Mouse (Mus musculus): ENCODE measurements at regions not wholly inside any gene's neighbourhood (a gene's known extent, or its start where the extent isn't known, plus 50 kb on each side); places are given as distances from the start of the nearest gene placed in this dataset.
A peak's percentile ranks its signal among the peaks of the same experiment; 100 is the strongest.

DNA sequence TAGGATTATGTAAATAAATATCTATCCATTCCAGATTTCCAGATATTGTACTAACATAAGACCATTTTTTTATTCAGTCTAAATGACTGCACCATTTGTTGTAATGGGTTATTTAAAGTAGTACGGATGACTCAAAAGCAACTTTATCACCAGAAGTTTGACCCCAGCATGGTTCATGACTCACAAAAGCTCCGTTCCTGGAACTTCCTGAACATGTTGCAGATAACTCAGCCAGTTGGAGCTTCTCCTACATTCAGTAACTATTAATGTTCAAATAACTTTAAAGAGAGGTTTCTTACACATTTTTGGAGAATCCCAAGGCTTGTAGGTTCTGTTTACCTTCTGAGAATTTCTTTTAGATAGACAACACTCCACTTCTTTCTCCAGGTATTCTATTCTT, 219.8 kb downstream of the Gm11232 start:
- Histone ChIP-seq H3K9me3 (ENCODE audit: control insufficient read depth, low read length) (no peaks in the 10 kb centered on the region), H3K27me3 (replicated peaks; ENCODE audit: control insufficient read depth, insufficient read depth, low read length) (no peaks in the 10 kb centered on the region), H3K4me3 (ENCODE audit: low read depth, low read length) (no peak overlapping the region), H3K4me1 (replicated peaks; ENCODE audit: control insufficient read depth, insufficient read depth, low read length) (no peaks in the 10 kb centered on the region), H3K9ac (ENCODE audit: low read depth, low read length) (no peak overlapping the region), H3K27ac (ENCODE audit: low read depth, low read length) (no peak overlapping the region), H3K36me3 (ENCODE audit: control insufficient read depth, insufficient read depth, low read length) (no peaks in the 10 kb centered on the region), H3K4me2 (no peak overlapping the region)
- ATAC-seq (replicated peaks; ENCODE audit: low FRiP score) (no peak), DNase-seq (ENCODE audit: low spot score) (no peak)
- 64% methylated on average over 2 of the region's 2 CpGs for WGBS

DNA sequence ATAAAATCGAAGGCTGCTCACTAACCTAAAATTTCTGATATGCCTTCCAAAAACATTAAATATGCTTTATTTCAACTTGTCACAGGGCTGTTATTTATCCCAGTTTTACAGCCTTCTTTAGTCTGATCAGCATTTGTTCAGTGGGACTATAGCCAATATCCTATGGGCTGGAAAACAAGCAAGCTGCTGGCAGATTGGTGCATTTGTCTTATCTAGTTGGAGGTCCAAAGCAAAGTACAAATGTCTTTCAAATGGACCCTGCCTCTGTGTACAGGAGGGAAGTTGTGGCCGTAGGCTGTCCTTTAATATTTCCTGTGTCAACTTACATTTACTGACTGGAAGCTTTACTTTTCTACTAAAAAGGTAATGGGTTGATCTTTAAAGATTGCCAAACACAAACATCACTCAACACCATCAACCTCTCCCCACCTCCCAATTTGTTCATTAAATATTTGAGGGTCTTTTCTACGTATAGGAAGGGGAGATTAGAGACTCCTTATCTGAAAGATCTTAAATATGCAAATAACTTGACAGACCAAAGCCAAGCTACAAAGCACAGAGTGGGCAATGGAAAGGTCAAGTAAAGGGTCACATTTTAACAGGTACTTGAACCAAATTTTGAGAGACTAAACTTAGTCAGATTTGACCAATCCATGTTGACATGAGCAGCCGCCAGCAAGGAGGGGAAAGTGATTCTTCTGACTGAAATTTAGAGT, 233.4 kb downstream of the Gm11232 start:
- DNase-seq (ENCODE audit: low spot score) (no peak), ATAC-seq (replicated peaks; ENCODE audit: low FRiP score) (peak; percentile 68)
- WGBS = 57% methylated on average over 4 of the region's 4 CpGs
- H3K9ac ChIP-seq (ENCODE audit: low read depth, low read length) = no peak overlapping the region
- no peaks in the 10 kb centered on the region for H3K27me3 ChIP-seq (replicated peaks; ENCODE audit: control insufficient read depth, insufficient read depth, low read length)
- H3K4me3 ChIP-seq (ENCODE audit: low read depth, low read length) = no peak overlapping the region
- H3K36me3 ChIP-seq (ENCODE audit: control insufficient read depth, insufficient read depth, low read length) = no peaks in the 10 kb centered on the region
- H3K27ac ChIP-seq (ENCODE audit: low read depth, low read length) = no peak overlapping the region
- no peaks in the 10 kb centered on the region for H3K9me3 ChIP-seq (ENCODE audit: control insufficient read depth, low read length)
- no peaks in the 10 kb centered on the region; the same call in 1 of the 2 replicates for H3K4me1 ChIP-seq (replicated peaks; ENCODE audit: control insufficient read depth, insufficient read depth, low read length)
- H3K4me2 ChIP-seq = no peak overlapping the region

DNA sequence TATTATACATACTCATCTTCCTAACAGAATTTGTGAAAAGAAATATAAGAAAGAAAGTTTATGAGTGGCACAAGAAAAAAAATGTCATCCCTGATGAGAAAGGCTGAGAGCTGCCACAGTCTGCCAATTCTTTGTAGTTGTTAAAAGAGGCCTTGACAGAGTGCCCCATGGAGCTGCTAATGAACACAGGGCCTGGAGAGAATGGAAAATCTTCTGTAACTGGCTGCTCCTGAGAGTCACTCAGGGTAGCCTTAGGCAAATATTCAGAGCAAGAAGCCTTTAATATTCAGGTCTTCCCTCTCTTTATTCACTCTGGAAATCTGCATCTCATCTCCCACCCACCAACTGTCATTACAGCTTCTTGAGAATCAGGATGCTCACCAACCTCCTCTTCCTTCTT, 237.0 kb downstream of the Gm11232 start:
- no peaks in the 10 kb centered on the region for H3K36me3 ChIP-seq (ENCODE audit: control insufficient read depth, insufficient read depth, low read length)
- ATAC-seq (replicated peaks; ENCODE audit: low FRiP score) (no peak), DNase-seq (ENCODE audit: low spot score) (no peak)
- no peaks in the 10 kb centered on the region for H3K9me3 ChIP-seq (ENCODE audit: control insufficient read depth, low read length)
- no peak overlapping the region for H3K27ac ChIP-seq (ENCODE audit: low read depth, low read length)
- no peak overlapping the region for H3K9ac ChIP-seq (ENCODE audit: low read depth, low read length)
- no peaks in the 10 kb centered on the region; the same call in 1 of the 2 replicates for H3K4me1 ChIP-seq (replicated peaks; ENCODE audit: control insufficient read depth, insufficient read depth, low read length)
- H3K4me2 ChIP-seq = no peak overlapping the region
- H3K4me3 ChIP-seq (ENCODE audit: low read depth, low read length) = no peak overlapping the region
- no peaks in the 10 kb centered on the region for H3K27me3 ChIP-seq (replicated peaks; ENCODE audit: control insufficient read depth, insufficient read depth, low read length)

DNA sequence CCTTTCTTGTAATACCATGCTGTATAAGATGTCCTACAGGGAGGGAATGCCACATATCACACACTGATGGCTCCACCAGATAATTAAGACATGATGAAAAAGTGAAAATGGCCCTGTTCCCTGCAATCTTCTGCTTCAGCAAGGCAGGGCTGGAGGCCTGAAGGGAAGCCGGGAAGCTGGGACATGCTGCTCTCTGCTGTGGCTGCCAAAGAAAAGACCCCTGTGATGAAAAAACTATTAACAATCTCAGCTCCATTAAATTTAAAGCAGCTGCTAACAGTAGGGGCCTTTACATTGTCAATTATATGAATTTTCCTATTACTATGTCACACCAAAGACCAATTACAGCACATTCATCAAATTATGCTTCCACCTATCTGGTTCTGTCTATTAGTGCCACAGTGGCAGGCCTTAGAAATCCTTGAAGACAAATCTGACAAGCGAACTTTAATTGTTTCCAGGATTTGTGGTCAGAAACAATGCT, 239.8 kb downstream of the Gm11232 start:
- no peak for DNase-seq (ENCODE audit: low spot score)
- Histone ChIP-seq H3K27ac (ENCODE audit: low read depth, low read length) (no peak overlapping the region), H3K4me1 (replicated peaks; ENCODE audit: control insufficient read depth, insufficient read depth, low read length) (no peaks in the 10 kb centered on the region), H3K9ac (ENCODE audit: low read depth, low read length) (no peak overlapping the region), H3K9me3 (ENCODE audit: control insufficient read depth, low read length) (no peaks in the 10 kb centered on the region), H3K27me3 (replicated peaks; ENCODE audit: control insufficient read depth, insufficient read depth, low read length) (no peaks in the 10 kb centered on the region), H3K4me3 (ENCODE audit: low read depth, low read length) (no peak overlapping the region), H3K36me3 (ENCODE audit: control insufficient read depth, insufficient read depth, low read length) (no peaks in the 10 kb centered on the region), H3K4me2 (no peak overlapping the region)
- no peak for ATAC-seq (replicated peaks; ENCODE audit: low FRiP score)
- 76% methylated on average over 2 of the region's 2 CpGs for WGBS

DNA sequence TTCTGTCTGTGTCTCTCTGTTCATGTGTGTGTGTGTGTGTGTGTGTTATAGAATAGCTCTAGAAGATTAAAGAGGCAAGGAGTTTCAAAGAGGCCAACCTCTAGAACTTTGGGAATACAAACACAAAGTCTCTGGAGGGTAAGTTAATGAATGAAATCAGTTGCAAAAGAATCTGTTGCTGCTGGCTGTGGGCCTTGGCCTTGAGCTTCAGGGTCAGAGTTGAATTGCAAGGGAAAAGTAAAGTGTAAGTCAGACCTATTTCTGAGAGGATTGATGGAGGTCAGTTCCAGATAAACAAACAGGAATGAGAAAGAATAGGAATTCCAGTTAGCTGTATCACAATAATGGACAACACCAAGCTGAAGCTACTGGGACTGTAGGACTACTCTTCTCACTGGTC, 250.9 kb downstream of the Gm11232 start:
- ATAC-seq (replicated peaks; ENCODE audit: low FRiP score) = no peak
- Histone ChIP-seq H3K9me3 (ENCODE audit: control insufficient read depth, low read length) (no peaks in the 10 kb centered on the region), H3K4me3 (ENCODE audit: low read depth, low read length) (no peak overlapping the region), H3K27me3 (replicated peaks; ENCODE audit: control insufficient read depth, insufficient read depth, low read length) (no peaks in the 10 kb centered on the region), H3K9ac (ENCODE audit: low read depth, low read length) (no peak overlapping the region), H3K36me3 (ENCODE audit: control insufficient read depth, insufficient read depth, low read length) (no peaks in the 10 kb centered on the region), H3K4me1 (replicated peaks; ENCODE audit: control insufficient read depth, insufficient read depth, low read length) (no peaks in the 10 kb centered on the region), H3K4me2 (no peak overlapping the region), H3K27ac (ENCODE audit: low read depth, low read length) (no peak overlapping the region)
- DNase-seq (ENCODE audit: low spot score) = no peak

DNA sequence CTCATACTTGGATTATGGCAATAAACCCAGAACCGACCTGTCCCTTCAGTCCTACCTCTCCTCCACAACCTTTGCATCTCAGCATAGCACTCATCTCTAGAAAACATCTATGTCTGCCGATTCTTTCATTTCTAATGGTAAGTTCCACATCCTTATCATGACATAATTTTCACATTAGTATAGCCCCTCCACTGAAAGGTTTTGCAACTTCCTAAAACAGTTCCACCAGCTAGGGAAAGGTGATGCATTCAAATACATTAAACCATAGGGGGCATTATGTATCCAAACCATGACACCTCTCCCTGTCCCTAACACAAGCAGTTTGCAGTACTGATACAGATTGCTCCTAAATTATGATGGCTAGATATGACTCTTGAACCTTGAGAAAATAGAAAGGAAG, 268.0 kb downstream of the Gm11232 start:
- H3K4me3 ChIP-seq (ENCODE audit: low read depth, low read length) = no peak overlapping the region
- no peak overlapping the region for H3K4me2 ChIP-seq
- no peak for DNase-seq (ENCODE audit: low spot score)
- no peaks in the 10 kb centered on the region for H3K9me3 ChIP-seq (ENCODE audit: control insufficient read depth, low read length)
- 75% methylated on average over 2 of the region's 2 CpGs for WGBS
- no peak overlapping the region for H3K9ac ChIP-seq (ENCODE audit: low read depth, low read length)
- no peaks in the 10 kb centered on the region for H3K4me1 ChIP-seq (replicated peaks; ENCODE audit: control insufficient read depth, insufficient read depth, low read length)
- H3K27ac ChIP-seq (ENCODE audit: low read depth, low read length) = no peak overlapping the region
- no peaks in the 10 kb centered on the region for H3K27me3 ChIP-seq (replicated peaks; ENCODE audit: control insufficient read depth, insufficient read depth, low read length)
- H3K36me3 ChIP-seq (ENCODE audit: control insufficient read depth, insufficient read depth, low read length) = no peaks in the 10 kb centered on the region
- ATAC-seq (replicated peaks; ENCODE audit: low FRiP score) = no peak

DNA sequence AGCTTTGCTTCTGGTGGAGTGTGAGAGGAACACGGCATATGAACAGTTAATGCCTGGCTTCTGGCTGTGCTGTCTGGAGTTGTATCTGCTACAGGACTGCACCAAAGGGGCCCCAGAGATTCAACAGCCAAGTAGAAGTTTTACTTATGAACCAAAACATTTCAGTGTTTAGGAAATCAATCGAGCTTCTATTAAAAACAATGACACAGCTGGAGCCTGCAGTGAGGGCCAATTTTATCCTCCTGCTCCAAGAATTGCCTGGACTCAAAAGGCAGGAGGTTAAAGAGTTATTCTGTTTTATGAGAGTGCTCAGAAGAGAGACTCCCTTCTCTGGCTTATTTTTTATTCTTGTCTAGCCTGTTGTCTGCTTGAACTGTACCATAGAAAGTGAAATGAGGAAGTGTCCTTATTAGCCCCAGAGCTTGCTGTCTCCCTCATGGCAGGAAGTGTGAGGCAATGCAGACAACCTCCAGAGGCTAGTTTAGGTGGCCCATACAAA, 269.1 kb downstream of the Gm11232 start:
- no peaks in the 10 kb centered on the region for H3K4me1 ChIP-seq (replicated peaks; ENCODE audit: control insufficient read depth, insufficient read depth, low read length)
- no peak overlapping the region for H3K4me2 ChIP-seq
- ATAC-seq (replicated peaks; ENCODE audit: low FRiP score) (peak; percentile 45; the same call in 1 of the 2 replicates), DNase-seq (ENCODE audit: low spot score) (no peak)
- no peaks in the 10 kb centered on the region for H3K9me3 ChIP-seq (ENCODE audit: control insufficient read depth, low read length)
- H3K9ac ChIP-seq (ENCODE audit: low read depth, low read length) = no peak overlapping the region
- no peak overlapping the region for H3K4me3 ChIP-seq (ENCODE audit: low read depth, low read length)
- H3K27me3 ChIP-seq (replicated peaks; ENCODE audit: control insufficient read depth, insufficient read depth, low read length) = no peaks in the 10 kb centered on the region
- no peaks in the 10 kb centered on the region for H3K36me3 ChIP-seq (ENCODE audit: control insufficient read depth, insufficient read depth, low read length)
- H3K27ac ChIP-seq (ENCODE audit: low read depth, low read length) = no peak overlapping the region
- 54% methylated on average over 2 of the region's 2 CpGs for WGBS

DNA sequence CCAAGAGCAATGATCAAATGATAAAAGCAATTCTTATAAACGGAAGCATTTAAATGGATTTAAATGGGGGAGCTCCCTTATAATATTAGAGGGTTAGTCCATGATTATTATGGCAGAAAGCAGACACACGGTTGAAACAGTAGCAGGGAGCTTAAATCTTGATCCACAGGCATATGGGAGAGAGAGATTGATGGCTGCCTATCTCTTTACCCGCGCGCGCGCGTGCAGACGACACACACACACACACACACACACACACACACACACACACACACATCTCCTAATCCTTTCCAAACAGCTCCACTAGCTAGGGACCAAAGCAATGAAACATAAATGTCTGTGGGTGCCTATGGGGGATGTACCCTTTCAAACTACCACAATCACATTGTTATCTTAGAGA, 269.7 kb downstream of the Gm11232 start:
- Histone ChIP-seq H3K4me1 (replicated peaks; ENCODE audit: control insufficient read depth, insufficient read depth, low read length) (no peaks in the 10 kb centered on the region), H3K27me3 (replicated peaks; ENCODE audit: control insufficient read depth, insufficient read depth, low read length) (no peaks in the 10 kb centered on the region), H3K9ac (ENCODE audit: low read depth, low read length) (no peak overlapping the region), H3K4me2 (no peak overlapping the region), H3K9me3 (ENCODE audit: control insufficient read depth, low read length) (no peaks in the 10 kb centered on the region), H3K4me3 (ENCODE audit: low read depth, low read length) (no peak overlapping the region), H3K36me3 (ENCODE audit: control insufficient read depth, insufficient read depth, low read length) (no peaks in the 10 kb centered on the region), H3K27ac (ENCODE audit: low read depth, low read length) (no peak overlapping the region)
- 83% methylated on average over 9 of the region's 9 CpGs for WGBS
- no peak for DNase-seq (ENCODE audit: low spot score)
- no peak for ATAC-seq (replicated peaks; ENCODE audit: low FRiP score)

DNA sequence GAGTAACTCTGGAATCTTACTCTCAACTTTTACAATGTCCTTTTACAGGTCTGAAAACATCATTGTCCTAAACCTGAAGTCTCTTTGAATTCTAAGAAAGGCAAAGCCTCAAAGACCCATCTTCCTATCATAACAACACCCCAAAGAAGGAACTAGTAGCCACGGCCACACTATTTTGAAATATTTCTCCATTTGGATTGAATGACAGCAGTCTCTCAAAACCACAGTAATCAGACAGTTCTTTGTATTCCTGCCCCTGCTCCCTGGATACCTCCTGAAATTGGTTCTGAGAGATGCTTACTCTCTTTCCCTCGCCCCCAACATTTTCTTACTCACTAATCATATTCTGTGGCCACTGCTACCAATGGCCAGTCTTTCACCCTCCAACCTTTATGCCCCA, 276.8 kb downstream of the Gm11232 start:
- Histone ChIP-seq H3K4me2 (no peak overlapping the region), H3K27me3 (replicated peaks; ENCODE audit: control insufficient read depth, insufficient read depth, low read length) (no peaks in the 10 kb centered on the region), H3K4me1 (replicated peaks; ENCODE audit: control insufficient read depth, insufficient read depth, low read length) (no peaks in the 10 kb centered on the region), H3K9me3 (ENCODE audit: control insufficient read depth, low read length) (no peaks in the 10 kb centered on the region), H3K27ac (ENCODE audit: low read depth, low read length) (no peak overlapping the region), H3K4me3 (ENCODE audit: low read depth, low read length) (no peak overlapping the region), H3K9ac (ENCODE audit: low read depth, low read length) (no peak overlapping the region), H3K36me3 (ENCODE audit: control insufficient read depth, insufficient read depth, low read length) (no peaks in the 10 kb centered on the region)
- 64% methylated on average over 2 of the region's 2 CpGs for WGBS
- ATAC-seq (replicated peaks; ENCODE audit: low FRiP score) (no peak), DNase-seq (ENCODE audit: low spot score) (no peak)

Measured in liver, embryonic 11.5 days (tissue).